Mouse (Mus musculus) bone marrow macrophage, adult 2 months (primary cell): ENCODE measurements around the gene Il17rd. TPM values are rescaled to one million over a fixed set of nuclear protein-coding genes. Genes with fewer than 3 reads are reported as not detected.

Experiments
- H3K27ac ChIP-seq: 2 replicates; pipeline ENCODE4 v1.5.1; 2012; ENCODE audit warnings: low read depth, low read length; ENCODE audit not compliant: insufficient read depth
- H3K4me1 ChIP-seq: 2 replicates; pipeline ENCODE4 v1.6.1; 2012; ENCODE audit warnings: low read length; ENCODE audit not compliant: control insufficient read depth, insufficient read depth
- H3K4me3 ChIP-seq: 2 replicates; pipeline ENCODE4 v1.5.1; 2012; ENCODE audit warnings: mild to moderate bottlenecking, low read length, moderate library complexity; ENCODE audit not compliant: insufficient read depth
- CTCF ChIP-seq: IDR thresholded peaks from 2 replicates; pipeline ENCODE4 v1.5.1; 2012; ENCODE audit warnings: low read depth, mild to moderate bottlenecking, low read length, moderate library complexity
- POLR2A ChIP-seq: IDR thresholded peaks from 2 replicates; pipeline ENCODE4 v1.6.1; 2012; ENCODE audit warnings: mild to moderate bottlenecking, low read depth, low read length, borderline replicate concordance
- polyA plus RNA-seq: library from polyadenylated mRNA; stranded (reverse); fragments of >200 nt; gene quantifications from 2 replicates; pipeline ENCODE4 v1.2.4, GENCODE M21; 2012; ENCODE audit not compliant: missing spikeins, insufficient read depth, insufficient read length

Gene Il17rd
- polyA plus RNA-seq, 1 experiment: 0.11 TPM

DNA sequence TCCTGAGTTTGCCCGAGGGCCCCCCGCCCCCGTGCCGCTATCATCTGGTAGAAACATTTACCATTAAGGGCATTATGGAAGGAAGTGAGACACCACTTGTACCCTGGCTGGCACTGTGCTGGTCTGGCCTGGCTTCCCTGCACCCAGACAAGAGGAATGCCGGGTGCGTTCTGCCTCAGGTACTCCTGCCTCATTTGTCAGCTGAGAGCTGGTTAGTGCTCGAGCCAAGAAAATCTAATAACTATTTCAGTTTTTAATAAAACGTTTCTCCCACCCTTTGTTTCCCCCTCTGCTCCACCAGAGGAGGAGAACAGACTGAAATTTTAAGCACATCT, 20.4 kb downstream of the Il17rd start:
- Histone ChIP-seq H3K4me3 (no peak overlapping the region), H3K27ac (no peak overlapping the region), H3K4me1 (no peaks in the 10 kb centered on the region)
- TF ChIP-seq CTCF (no peak), POLR2A (no peak)

DNA sequence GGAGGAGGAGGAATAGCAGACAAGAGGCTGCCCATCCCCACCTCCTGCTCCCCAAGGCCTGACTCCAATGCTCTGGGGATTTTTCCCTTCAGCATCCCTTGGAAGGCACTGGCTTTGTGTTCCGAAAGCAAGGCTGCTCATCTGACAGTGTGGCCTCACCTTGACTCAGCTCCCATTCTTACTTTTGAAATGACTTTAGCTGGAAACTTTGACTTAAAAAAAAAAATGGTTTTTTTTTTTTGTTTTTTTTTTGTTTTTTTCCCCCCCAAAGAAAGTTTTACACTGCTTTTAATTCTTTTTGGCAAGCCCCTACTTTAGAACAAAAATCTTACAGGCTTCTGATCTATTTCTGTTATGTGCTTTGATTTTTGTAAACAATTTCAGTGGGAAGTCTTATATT, 24.6 kb downstream of the Il17rd start:
- Histone ChIP-seq H3K4me3 (no peak overlapping the region), H3K4me1 (no peaks in the 10 kb centered on the region), H3K27ac (no peak overlapping the region)
- TF ChIP-seq POLR2A: no peak
- no peak for TF ChIP-seq CTCF

DNA sequence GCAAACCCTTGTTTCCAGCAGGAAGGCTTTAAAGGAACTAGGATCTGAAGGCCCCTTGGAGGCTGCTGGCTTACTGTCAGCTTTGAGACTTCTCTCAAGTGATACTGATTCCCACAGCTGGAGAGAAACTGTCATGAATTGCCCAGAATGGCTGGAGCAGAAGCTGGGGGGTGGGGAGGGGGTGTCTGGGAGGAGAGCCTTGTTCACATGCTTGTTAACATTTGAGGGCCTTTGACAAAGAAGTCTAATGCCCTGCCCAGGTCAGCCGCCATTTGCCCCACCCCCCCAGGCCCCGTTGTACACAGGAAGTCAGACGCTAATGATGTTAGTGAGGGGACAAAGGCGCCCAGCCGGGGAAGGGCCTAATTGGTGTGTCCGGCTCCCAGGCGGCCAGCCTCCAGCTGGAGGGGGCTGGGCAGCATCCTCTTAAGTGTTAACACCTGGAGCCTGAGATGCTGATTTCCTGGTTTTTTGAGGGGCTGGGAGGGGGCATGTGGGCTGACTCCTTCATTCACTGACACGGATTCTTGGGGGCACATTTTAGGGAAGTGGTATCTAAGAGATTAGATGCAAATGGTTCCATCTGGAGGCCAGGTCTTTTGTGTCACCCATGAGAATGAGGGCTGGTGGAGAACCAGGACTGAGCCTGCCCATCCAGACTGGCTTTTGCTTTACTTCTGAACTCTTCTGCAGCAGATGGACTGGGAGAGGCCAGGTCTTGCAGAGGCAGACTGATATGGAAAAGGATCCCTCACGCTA, 27.6 kb downstream of the Il17rd start:
- no peaks in the 10 kb centered on the region for H3K4me1 ChIP-seq
- no peak for TF ChIP-seq CTCF
- no peak for TF ChIP-seq POLR2A
- H3K4me3 ChIP-seq: no peak overlapping the region
- H3K27ac ChIP-seq: no peak overlapping the region

DNA sequence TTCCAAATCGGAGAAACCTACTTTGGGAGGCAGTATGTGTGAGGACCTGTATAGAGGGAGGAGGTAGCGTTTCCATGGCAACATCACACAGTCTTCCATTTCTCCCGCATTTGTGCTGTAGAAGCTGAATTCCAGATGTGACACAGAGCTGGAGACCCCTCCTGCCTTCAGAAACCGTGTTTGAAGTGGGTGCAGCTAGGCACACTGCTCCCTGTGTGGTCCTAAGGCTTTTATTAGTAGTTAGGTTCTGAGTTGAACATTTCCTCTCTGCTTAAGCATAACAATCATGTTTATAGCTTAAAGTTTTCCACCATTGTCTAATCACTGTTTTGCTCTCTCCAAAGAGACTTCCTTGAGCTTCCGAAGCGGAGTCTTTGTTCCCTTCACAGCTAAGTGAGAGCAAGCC, 29.1 kb downstream of the Il17rd start:
- Histone ChIP-seq H3K27ac (no peak overlapping the region), H3K4me3 (no peak overlapping the region), H3K4me1 (no peaks in the 10 kb centered on the region)
- no peak for TF ChIP-seq POLR2A
- TF ChIP-seq CTCF: no peak

DNA sequence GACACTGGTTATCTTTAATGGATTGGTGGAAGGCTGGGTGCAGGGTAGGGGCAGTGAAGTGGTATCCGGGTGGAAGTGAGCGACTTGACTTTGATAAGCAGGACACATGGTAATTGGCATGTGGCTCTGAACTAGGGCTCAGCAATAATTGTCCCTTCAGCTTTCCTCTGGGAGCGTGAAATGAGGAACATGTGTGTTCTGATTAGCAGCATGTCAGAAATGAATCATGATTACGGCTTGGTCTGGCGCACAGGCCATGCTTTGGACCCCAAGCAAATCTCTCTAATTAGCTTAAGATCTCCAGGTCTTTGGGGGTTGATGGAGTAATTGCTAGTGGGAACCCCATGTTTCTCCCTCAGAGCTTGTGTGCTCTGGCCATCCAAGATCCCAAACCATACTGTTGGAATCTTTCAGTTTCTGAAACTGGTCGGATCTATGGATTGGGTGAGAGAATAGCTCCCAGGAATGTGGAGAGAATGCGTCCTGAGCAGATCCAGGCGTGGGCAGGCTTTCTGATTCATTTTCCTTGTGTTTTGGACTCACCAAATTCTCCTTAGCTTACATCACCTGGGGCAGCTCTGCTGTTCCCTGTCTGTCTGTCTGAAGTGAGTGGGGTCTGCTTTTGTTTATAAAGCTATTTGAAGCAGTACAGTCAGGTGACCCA, 30.8 kb downstream of the Il17rd start:
- TF ChIP-seq CTCF: no peak
- TF ChIP-seq POLR2A: no peak
- H3K4me3 ChIP-seq: no peak overlapping the region
- H3K4me1 ChIP-seq: no peaks in the 10 kb centered on the region
- no peak overlapping the region for H3K27ac ChIP-seq

DNA sequence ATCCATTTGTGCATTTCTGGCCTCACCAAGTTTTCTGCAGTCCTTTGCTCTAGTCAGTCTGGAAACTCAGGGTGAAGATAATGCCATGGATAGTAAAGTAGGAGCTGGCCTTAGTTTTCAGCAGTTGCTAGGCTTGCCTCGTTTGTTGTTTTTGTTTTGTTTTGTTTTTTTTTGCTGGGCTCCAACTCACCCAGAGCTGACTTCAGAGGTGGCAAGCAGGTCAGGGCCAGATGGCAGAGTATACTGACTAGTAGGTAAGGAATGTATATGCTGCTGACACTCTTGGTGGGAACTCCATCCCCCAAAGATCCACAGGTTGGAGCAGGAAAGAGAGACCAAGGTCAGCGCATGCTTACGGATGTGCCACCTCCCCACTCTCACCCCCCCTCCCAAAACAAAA, 31.4 kb downstream of the Il17rd start:
- TF ChIP-seq CTCF: no peak
- TF ChIP-seq POLR2A: no peak
- Histone ChIP-seq H3K4me1 (no peaks in the 10 kb centered on the region), H3K27ac (no peak overlapping the region), H3K4me3 (no peak overlapping the region)

DNA sequence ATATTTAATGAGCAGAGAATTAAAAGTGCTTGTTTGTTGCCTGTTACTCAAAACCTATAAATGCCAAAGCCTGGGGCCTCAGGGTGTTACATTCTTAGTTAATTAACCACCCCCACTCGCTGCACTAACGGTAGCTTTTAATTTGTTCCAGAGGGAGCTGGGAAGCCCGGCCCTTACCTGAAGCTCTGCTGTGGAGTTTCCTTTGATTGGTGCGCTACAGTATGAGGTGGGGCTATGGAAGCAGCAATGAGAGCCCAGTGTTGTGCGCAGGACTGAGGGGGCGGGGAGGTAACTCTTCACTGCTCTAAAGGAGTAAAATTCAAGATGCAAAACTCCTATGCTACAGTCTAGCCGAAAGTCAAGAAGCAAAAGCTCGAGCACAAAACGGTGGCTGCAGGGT, 32.0 kb downstream of the Il17rd start:
- Histone ChIP-seq H3K27ac (no peak overlapping the region), H3K4me3 (no peak overlapping the region), H3K4me1 (no peaks in the 10 kb centered on the region)
- no peak for TF ChIP-seq POLR2A
- TF ChIP-seq CTCF: no peak

DNA sequence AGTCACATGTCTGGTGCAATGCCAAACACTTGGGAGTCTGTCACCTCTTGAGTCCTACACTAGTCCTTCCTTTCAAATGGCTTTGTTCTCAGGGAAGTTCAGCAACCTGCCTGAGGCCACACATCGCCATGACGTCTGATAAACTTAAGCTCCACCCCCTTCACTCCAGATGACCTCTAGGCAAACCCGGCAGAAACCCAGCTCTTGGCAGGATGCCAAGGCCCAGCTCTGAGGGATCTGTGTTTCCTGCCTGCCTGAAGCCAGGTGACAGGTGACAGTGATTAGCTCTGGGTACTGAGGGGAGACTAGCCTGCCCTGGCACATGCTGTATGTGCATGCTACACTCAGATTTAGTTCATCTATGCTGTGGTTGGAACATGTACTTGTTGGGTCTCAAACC, 33.2 kb downstream of the Il17rd start:
- Histone ChIP-seq H3K4me1 (no peaks in the 10 kb centered on the region), H3K27ac (no peak overlapping the region), H3K4me3 (no peak overlapping the region)
- TF ChIP-seq CTCF (no peak), POLR2A (no peak)

DNA sequence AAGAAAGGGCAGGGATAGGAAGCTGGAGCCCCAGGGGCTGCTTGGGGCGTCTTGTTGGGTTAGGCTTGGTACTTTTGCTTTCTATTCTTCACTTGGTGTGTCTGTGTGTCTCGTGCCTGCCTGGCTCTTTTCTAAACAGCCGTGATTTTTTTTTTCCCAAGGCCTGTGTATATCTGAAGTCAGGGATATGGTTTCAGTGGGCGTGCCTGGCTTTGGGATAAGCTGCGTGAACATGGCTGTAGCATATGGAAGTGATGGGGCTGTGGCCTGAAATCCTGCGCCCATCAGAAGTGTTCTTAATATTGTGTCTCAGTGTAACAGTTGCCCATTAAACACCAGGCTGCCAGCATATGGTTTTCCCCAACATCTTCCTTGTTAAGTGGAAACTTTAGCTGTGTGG, 36.3 kb downstream of the Il17rd start:
- TF ChIP-seq POLR2A (no peak), CTCF (no peak)
- Histone ChIP-seq H3K4me3 (no peak overlapping the region), H3K27ac (no peak overlapping the region), H3K4me1 (no peaks in the 10 kb centered on the region)

DNA sequence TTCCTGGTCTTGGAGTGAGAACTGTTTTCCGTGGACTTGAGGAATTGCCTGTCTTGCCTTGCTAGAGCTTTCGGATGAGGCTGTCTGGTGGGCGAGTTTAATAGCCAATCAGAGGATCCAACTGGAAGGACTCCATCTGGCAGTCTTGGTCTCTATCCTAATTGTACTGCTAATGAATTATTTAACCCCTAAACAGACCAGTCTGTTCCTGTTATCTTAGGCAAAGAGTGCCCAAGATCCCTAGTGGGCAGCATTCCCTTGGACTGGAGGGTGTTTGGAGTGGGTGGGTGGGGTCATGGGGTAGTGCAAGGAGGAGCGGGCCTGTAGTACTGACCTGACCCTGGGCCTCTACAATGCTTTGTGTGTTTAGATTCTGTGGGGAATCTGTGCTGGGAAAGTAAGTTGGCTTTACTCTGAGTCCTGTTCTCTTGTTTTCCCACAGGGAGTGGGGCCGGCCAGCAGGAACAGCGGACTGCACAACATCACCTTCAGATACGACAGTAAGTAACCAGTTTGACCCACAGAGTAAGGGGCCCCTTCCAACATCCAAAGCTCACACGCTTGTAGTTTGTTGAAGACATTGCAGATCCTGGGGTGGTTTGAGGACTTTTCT, 37.3 kb downstream of the Il17rd start:
- TF ChIP-seq POLR2A (no peak), CTCF (no peak)
- H3K27ac ChIP-seq: no peak overlapping the region

DNA sequence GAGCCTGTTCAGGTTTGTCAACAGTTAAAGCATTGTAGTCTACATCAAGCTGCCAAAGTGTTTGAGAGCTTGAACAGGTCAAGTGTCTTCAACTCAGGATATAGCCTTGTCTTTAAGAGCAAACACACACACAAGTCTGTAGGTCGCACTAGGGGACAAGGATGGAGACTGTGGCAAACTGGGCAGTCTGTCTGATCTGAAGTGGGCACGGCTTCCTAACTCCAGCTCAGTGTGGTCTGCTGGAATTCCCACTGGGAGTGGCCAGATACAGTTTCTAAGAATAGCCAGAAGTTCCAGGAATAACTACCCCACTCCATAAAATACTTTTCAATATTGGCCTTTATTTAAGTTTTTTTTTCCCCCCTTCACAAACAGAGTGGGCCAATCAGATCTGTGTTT, 37.8 kb downstream of the Il17rd start:
- H3K27ac ChIP-seq: no peak overlapping the region
- TF ChIP-seq POLR2A: no peak
- no peak for TF ChIP-seq CTCF
- H3K4me1 ChIP-seq: no peaks in the 10 kb centered on the region
- no peak overlapping the region for H3K4me3 ChIP-seq

More for the DNA sequence above, 37.3 kb downstream of the Il17rd start:
- no peak overlapping the region for H3K4me3 ChIP-seq
- H3K4me1 ChIP-seq: no peaks in the 10 kb centered on the region
